Mouse (Mus musculus) midbrain, postnatal 0 days (tissue): ENCODE results near the gene Nup93. TPM values are rescaled to one million over a fixed set of nuclear protein-coding genes. Genes with fewer than 3 reads are reported as not detected.

Source experiments
- ATAC-seq: fragments of 200-750 bp; cut with Nextera tagmentation; 2 replicates; pipeline ENCODE4 v1.8.0; 2017; ENCODE audit warnings: moderate number of reproducible peaks, mild to moderate bottlenecking, moderate TSS enrichment, moderate library complexity; ENCODE audit not compliant: low FRiP score
- DNase-seq: peaks from one replicate; pipeline ENCODE4 v3.0.0-alpha.2; 2015; ENCODE audit warnings: low spot score
- H3K27ac ChIP-seq: fragments of 300-500 bp; sonication (generic); 2 replicates; pipeline ENCODE4 v1.5.1; 2014; ENCODE audit warnings: low read depth, mild to moderate bottlenecking, low read length, mixed read lengths
- H3K27me3 ChIP-seq: fragments of 300-500 bp; sonication (generic); 2 replicates; pipeline ENCODE4 v1.6.1; 2014; ENCODE audit warnings: low read length, control low read depth, mixed read lengths; ENCODE audit not compliant: insufficient read depth
- H3K36me3 ChIP-seq: fragments of 300-500 bp; sonication (generic); 2 replicates; pipeline ENCODE4 v1.6.1; 2014; ENCODE audit warnings: low read length, control low read depth, mixed read lengths; ENCODE audit not compliant: insufficient read depth
- H3K4me1 ChIP-seq: fragments of 300-500 bp; sonication (generic); 2 replicates; pipeline ENCODE4 v1.6.1; 2014; ENCODE audit warnings: mild to moderate bottlenecking, control low read depth, antibody characterized with exemption, low read length, mixed read lengths; ENCODE audit not compliant: insufficient read depth
- H3K4me2 ChIP-seq: fragments of 300-500 bp; sonication (generic); 2 replicates; pipeline ENCODE4 v1.6.1; 2014; ENCODE audit warnings: low read depth, mild to moderate bottlenecking, low read length, mixed read lengths; ENCODE audit not compliant: poor library complexity, severe bottlenecking
- H3K4me3 ChIP-seq: fragments of 300-500 bp; sonication (generic); 2 replicates; pipeline ENCODE4 v1.5.1; 2014; ENCODE audit warnings: low read depth, mild to moderate bottlenecking, low read length, moderate library complexity
- H3K9ac ChIP-seq: fragments of 300-500 bp; sonication (generic); replicated peaks from 2 replicates; pipeline ENCODE4 v1.6.1; 2014; ENCODE audit warnings: mild to moderate bottlenecking, low read length, moderate library complexity, mixed read lengths; ENCODE audit not compliant: poor library complexity, severe bottlenecking
- H3K9me3 ChIP-seq: fragments of 300-500 bp; sonication (generic); 2 replicates; pipeline ENCODE4 v1.6.1; 2016; ENCODE audit warnings: low read length, control low read depth
- CTCF ChIP-seq: IDR thresholded peaks from 2 replicates; pipeline ENCODE4 v1.5.1; 2016; ENCODE audit warnings: antibody characterized with exemption, mild to moderate bottlenecking
- WGBS: fragments of 180-500 bp; shearing (Covaris S2); extraction: QIAGEN DNeasy Blood & Tissue Kit; methylation state at CpG from one replicate; pipeline ENCODE4 v1.1.7; 2014; 5-methylcytosine and 5-hydroxymethylcytosine counted together
- polyA plus RNA-seq: library from polyadenylated mRNA; unstranded; fragments of >200 nt; fragmentation: Nextera tagmentation; extraction: Ambion mirVana; gene quantifications from 2 replicates; pipeline ENCODE4 v1.2.1, GENCODE M21; 2015
- total RNA-seq: library from RNA; depleted of rRNA; stranded (reverse); fragments of >200 nt; gene quantifications from 2 replicates; pipeline ENCODE4 v1.2.3, GENCODE M21; 2014

Nup93 gene
- total and polyA plus RNA-seq, 2 experiments from 2014 or later, result 39.9 to 65.3 TPM

DNA sequence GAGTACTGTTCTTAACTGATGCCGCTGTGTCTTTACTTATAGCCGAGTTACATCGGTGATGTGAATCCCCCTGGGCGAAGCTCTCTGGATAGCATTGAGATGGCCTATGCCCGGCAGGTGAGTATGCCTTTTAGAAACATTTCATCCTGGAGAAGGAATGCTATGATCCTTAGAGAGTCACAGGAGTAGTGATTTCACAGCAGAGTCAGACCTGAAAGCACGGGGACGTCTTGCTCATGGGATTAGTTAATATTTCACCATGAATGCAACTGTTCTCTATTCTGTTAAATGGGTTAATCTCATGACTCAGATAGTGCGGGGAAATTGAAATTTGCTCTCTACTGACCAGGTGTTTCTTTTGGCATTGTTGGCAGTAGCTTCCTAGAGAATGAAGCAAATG lies 78.3 kb downstream of the Nup93 start:
- no peak for DNase-seq
- Histone ChIP-seq H3K9me3 (no peaks in the 10 kb centered on the region), H3K4me2 (no peak overlapping the region), H3K27me3 (no peaks in the 10 kb centered on the region), H3K27ac (no peak overlapping the region), H3K4me1 (no peaks in the 10 kb centered on the region), H3K9ac (no peak overlapping the region), H3K4me3 (no peak overlapping the region), H3K36me3 (peaks cover 37% of the 10 kb centered on the region)
- no peak for TF ChIP-seq CTCF
- 85% methylated on average over 8 of the region's 8 CpGs for WGBS
- no peak for ATAC-seq

DNA sequence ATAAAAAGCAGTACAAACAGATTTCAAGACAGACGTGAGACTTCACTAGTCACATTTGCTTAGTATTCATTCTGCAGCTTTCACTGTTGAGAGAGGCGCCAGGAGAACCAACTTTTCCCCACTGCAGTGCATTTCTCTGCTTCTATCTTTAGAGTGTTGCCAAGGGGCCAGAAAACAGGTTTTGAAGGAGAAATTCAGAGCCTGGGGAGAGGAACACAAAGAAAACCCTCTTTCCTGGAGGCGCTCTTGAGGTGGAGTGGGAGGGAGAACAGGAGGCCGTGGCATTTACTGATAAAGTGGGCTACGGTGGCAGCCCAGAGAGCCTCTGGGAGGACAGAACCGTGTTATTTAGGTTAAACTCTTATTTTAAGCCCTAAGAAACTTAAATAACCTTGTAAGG lies 81.3 kb downstream of the Nup93 start:
- Histone ChIP-seq H3K9ac (no peak overlapping the region), H3K27me3 (no peaks in the 10 kb centered on the region), H3K36me3 (peaks cover 31% of the 10 kb centered on the region), H3K4me3 (no peak overlapping the region), H3K4me1 (no peaks in the 10 kb centered on the region), H3K27ac (no peak overlapping the region), H3K9me3 (no peaks in the 10 kb centered on the region), H3K4me2 (no peak overlapping the region)
- WGBS, result 62% methylated on average over 6 of the region's 6 CpGs
- no peak for DNase-seq
- no peak for TF ChIP-seq CTCF
- no peak for ATAC-seq

DNA sequence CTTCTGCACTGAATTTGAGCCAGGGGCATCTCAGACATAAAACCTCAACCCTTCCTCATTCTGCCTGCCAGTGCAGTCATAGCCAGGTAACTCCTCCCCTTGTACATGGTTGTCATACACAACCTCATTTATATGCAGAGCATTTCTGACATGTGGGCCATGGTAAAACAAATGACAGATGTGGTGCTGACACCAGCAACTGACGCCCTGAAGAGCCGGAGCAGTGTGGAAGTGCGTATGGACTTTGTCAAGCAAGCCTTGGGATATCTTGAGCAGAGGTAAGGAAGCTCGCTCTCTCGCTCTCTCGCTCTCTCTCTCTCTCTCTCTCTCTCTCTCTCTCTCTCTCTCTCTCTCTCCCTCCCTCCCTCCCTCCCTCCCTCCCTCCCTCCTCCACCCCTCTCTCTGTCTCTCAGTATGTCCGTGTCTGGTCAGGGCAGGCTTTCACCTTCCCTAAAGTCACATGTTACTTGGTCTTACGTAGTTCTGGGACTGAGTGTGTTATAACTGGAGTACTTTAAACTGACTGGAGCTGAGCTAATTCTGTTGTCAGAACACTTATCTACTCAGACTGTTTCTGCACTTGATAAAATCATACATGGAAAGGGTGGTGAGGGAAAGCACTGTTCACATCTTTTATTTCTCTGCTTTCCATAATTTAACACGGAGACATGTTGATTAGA lies 82.1 kb downstream of the Nup93 start:
- Histone ChIP-seq H3K27me3 (no peaks in the 10 kb centered on the region), H3K27ac (no peak overlapping the region), H3K4me2 (no peak overlapping the region), H3K4me1 (no peaks in the 10 kb centered on the region), H3K9ac (no peak overlapping the region), H3K36me3 (peaks cover 37% of the 10 kb centered on the region), H3K4me3 (no peak overlapping the region), H3K9me3 (no peaks in the 10 kb centered on the region)
- ATAC-seq, result no peak
- 85% methylated on average over 9 of the region's 9 CpGs for WGBS
- no peak for DNase-seq
- no peak for TF ChIP-seq CTCF

DNA sequence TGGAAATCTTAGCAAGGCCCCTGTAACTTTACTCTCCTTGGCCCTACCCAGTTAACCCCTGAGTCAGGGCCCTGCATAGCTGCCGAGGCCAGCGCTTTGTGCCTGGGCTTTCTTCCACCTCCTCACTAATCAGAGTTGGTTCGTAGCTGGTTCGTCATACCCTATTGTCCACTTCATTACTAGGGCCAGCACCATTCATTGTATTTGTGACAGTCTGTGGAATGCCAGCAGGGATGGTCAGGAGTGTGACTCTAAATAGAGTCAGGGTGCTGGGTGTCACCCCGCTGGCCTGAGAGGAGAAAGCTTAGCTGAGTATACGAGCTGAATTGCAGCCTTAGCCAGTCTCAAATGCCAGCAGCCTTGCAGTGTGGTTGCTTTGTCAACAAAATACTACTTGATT lies 82.7 kb downstream of the Nup93 start:
- Histone ChIP-seq H3K4me2 (no peak overlapping the region), H3K9me3 (no peaks in the 10 kb centered on the region), H3K4me1 (no peaks in the 10 kb centered on the region), H3K9ac (no peak overlapping the region), H3K27ac (no peak overlapping the region), H3K4me3 (no peak overlapping the region), H3K36me3 (peaks cover 41% of the 10 kb centered on the region), H3K27me3 (no peaks in the 10 kb centered on the region)
- DNase-seq (no peak), ATAC-seq (no peak)
- TF ChIP-seq CTCF, result no peak
- WGBS, result 67% methylated on average over 6 of the region's 6 CpGs

DNA sequence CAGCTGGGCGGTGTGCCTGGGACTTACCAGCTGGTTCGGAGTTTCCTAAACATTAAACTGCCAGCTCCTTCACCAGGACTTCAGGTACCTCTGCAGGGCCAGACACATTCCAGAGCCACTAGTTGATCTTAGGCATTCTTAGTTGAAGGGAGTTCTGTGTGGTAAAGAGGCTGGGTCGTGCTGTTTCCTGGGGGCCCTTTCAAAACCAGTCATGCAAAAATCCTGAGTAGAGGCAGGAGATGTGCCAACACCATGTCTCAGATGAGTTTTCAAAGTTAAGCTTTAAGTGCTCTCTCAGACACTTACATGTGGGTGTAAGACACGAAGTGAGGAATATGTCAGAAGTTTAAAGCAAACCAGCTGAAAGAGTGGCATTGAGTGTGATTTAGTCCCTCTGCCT lies 86.4 kb downstream of the Nup93 start:
- H3K4me3 ChIP-seq, result no peak overlapping the region
- no peak for TF ChIP-seq CTCF

DNA sequence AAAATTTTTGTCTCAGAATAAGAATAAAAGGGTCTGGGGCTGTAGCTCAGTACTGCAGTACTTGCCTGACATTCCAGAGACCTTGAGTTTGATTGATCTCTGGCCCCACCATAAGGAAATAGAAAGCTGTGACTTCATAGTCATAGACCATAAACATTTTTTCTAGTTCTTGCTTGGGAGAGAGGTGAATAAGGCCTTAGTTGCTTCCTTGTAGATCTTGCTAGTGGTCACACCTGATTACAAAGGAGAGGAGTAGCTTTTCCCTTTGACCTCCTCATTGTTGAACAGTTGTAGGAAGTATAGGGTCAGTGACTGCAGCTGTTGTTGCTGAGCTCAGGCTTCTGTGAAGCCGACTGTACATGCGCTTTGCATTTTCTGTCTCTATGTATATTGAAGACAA lies 90.0 kb downstream of the Nup93 start:
- H3K4me1 ChIP-seq, result no peaks in the 10 kb centered on the region
- ATAC-seq (no peak), DNase-seq (no peak)
- WGBS, result 94% methylated on average over 2 of the region's 2 CpGs
- no peaks in the 10 kb centered on the region for H3K9me3 ChIP-seq
- no peaks in the 10 kb centered on the region for H3K27me3 ChIP-seq
- H3K9ac ChIP-seq, result no peak overlapping the region
- TF ChIP-seq CTCF, result no peak
- H3K4me2 ChIP-seq, result no peak overlapping the region
- no peak overlapping the region for H3K4me3 ChIP-seq
- peaks cover 73% of the 10 kb centered on the region for H3K36me3 ChIP-seq
- no peak overlapping the region for H3K27ac ChIP-seq

More for the DNA sequence above, 86.4 kb downstream of the Nup93 start:
- H3K9me3 ChIP-seq, result no peaks in the 10 kb centered on the region
- peaks cover 56% of the 10 kb centered on the region for H3K36me3 ChIP-seq
- no peaks in the 10 kb centered on the region for H3K27me3 ChIP-seq
- DNase-seq (no peak), ATAC-seq (no peak)
- 70% methylated on average over 4 of the region's 4 CpGs for WGBS
- no peak overlapping the region for H3K27ac ChIP-seq
- H3K9ac ChIP-seq, result no peak overlapping the region
- H3K4me2 ChIP-seq, result no peak overlapping the region
- H3K4me1 ChIP-seq, result no peaks in the 10 kb centered on the region
